Mouse (Mus musculus) gastrocnemius, postnatal 10 days (tissue): ENCODE results near the gene Syndig1. TPM values are rescaled to one million over a fixed set of nuclear protein-coding genes. Genes with fewer than 3 reads are reported as not detected.

Source experiments
- DNase-seq: peaks from one replicate; pipeline ENCODE4 v3.0.0; 2021; ENCODE audit warnings: mixed read lengths
- long read RNA-seq, 2 experiments: library from polyadenylated mRNA; stranded (forward); transcript quantifications; one replicate each; pipeline ENCODE4 v2.0.0; 2021
- total RNA-seq, 2 experiments: library from RNA; stranded (reverse); gene quantifications; 2 replicates each; pipeline ENCODE4 v1.2.3; 2021

The Syndig1 gene
- total RNA-seq: under 1 TPM in 1 of 2 experiments, not detected in 1; 0.36 TPM
- long read RNA-seq, experiment 1: 0 reads
- long read RNA-seq, experiment 2: 0 reads

GRCm38 (mm10) chr2:149828911-149829310 lies at the start of gene Syndig1:
TSS of gene Syndig1 (plus strand) at chr2:149829211.
- no peak for DNase-seq

GRCm38 (mm10) chr2:149798613-149799012 lies 30.4 kb upstream of the Syndig1 start:
- no peak for DNase-seq

- DNase-seq: no peak
Observed at GRCm38 (mm10) chr2:149804599-149805140, 24.3 kb upstream of the Syndig1 start.

- no peak for DNase-seq
Observed at GRCm38 (mm10) chr2:149805256-149805655, 23.8 kb upstream of the Syndig1 start.

- DNase-seq: no peak
Observed at GRCm38 (mm10) chr2:149812899-149813298, 16.1 kb upstream of the Syndig1 start.

- no peak for DNase-seq
Observed at GRCm38 (mm10) chr2:149818395-149818794, 10.6 kb upstream of the Syndig1 start.

GRCm38 (mm10) chr2:149819751-149820150 lies 9.3 kb upstream of the Syndig1 start:
- DNase-seq: no peak

GRCm38 (mm10) chr2:149820201-149820600 lies 8.8 kb upstream of the Syndig1 start:
- DNase-seq: no peak

GRCm38 (mm10) chr2:149829955-149830535 lies 1.0 kb downstream of the Syndig1 start:
- peak; percentile 7 for DNase-seq

- DNase-seq: peak; percentile 24
Observed at GRCm38 (mm10) chr2:149830536-149831458, 1.8 kb downstream of the Syndig1 start, which contains the start of gene C530025M09Rik. TSS of gene C530025M09Rik (minus strand) at chr2:149831213.

GRCm38 (mm10) chr2:149831459-149832245 lies 2.6 kb downstream of the Syndig1 start:
- DNase-seq: no peak

GRCm38 (mm10) chr2:149832301-149832700 lies 3.3 kb downstream of the Syndig1 start:
- DNase-seq: no peak

GRCm38 (mm10) chr2:149835091-149835490 lies 6.1 kb downstream of the Syndig1 start:
- DNase-seq: no peak

- no peak for DNase-seq
Observed at GRCm38 (mm10) chr2:149836471-149837135, 7.6 kb downstream of the Syndig1 start.

- DNase-seq: no peak
Observed at GRCm38 (mm10) chr2:149839666-149840065, 10.7 kb downstream of the Syndig1 start.

GRCm38 (mm10) chr2:149844575-149844974 lies 15.6 kb downstream of the Syndig1 start:
- no peak for DNase-seq

- DNase-seq: no peak
Observed at GRCm38 (mm10) chr2:149848778-149849177, 19.8 kb downstream of the Syndig1 start.

- no peak for DNase-seq
Observed at GRCm38 (mm10) chr2:149861002-149861401, 32.0 kb downstream of the Syndig1 start.

- no peak for DNase-seq
Observed at GRCm38 (mm10) chr2:149865914-149866435, 37.0 kb downstream of the Syndig1 start.

GRCm38 (mm10) chr2:149870496-149870895 lies 41.5 kb downstream of the Syndig1 start:
- DNase-seq: no peak

- no peak for DNase-seq
Observed at GRCm38 (mm10) chr2:149872496-149872895, 43.5 kb downstream of the Syndig1 start.
